Mouse (Mus musculus): ENCODE measurements at regions not wholly inside any gene's neighbourhood (a gene's known extent, or its start where the extent isn't known, plus 50 kb on each side); places are given as distances from the start of the nearest gene placed in this dataset.

- ATAC-seq (ENCODE audit: insufficient read depth) (no peak), DNase-seq (ENCODE audit: low read depth in 3 of 3, low spot score in 3 of 3) (no peak)
- Histone ChIP-seq H3K27ac (no peak overlapping the region), H3K36me3 (replicated peaks; ENCODE audit: control insufficient read depth, insufficient read depth, low read depth) (no peaks in the 10 kb centered on the region), H3K27me3 (ENCODE audit: control insufficient read depth, insufficient read depth, low read length) (no peaks in the 10 kb centered on the region), H3K4me3 (ENCODE audit: insufficient read depth in 1 of 2, low read depth in 2 of 2, low read length in 2 of 2) (no peak overlapping the region), H3K9me3 (ENCODE audit: control insufficient read depth, low read length) (no peaks in the 10 kb centered on the region), H3K4me1 (replicated peaks; ENCODE audit: control insufficient read depth in 2 of 2, insufficient read depth in 2 of 2, low read length in 1 of 2) (no peaks in the 10 kb centered on the region), H3K4me2 (ENCODE audit: low read depth) (no peak overlapping the region), H3K9ac (replicated peaks) (no peak overlapping the region)
- WGBS (ENCODE audit: insufficient replicate concordance), result 63% methylated on average over 10 of the region's 10 CpGs
- no peak for TF ChIP-seq EP300 (IDR thresholded peaks at IDR 0.05; ENCODE audit: low read depth)
- TF ChIP-seq CTCF (IDR thresholded peaks at IDR 0.05; ENCODE audit: low read depth), result no peak
Observed at GRCm38 (mm10) chr13:31408439-31409122, 147.4 kb upstream of the Foxq1 start.

GRCm38 (mm10) chr13:31409123-31409513 is 146.8 kb upstream of the Foxq1 start:
- H3K4me3 ChIP-seq (ENCODE audit: insufficient read depth in 1 of 2, low read depth in 2 of 2, low read length in 2 of 2), result no peak overlapping the region
- no peaks in the 10 kb centered on the region for H3K9me3 ChIP-seq (ENCODE audit: control insufficient read depth, low read length)
- H3K27me3 ChIP-seq (ENCODE audit: control insufficient read depth, insufficient read depth, low read length), result no peaks in the 10 kb centered on the region
- H3K4me1 ChIP-seq (replicated peaks; ENCODE audit: control insufficient read depth in 2 of 2, insufficient read depth in 2 of 2, low read length in 1 of 2), result no peaks in the 10 kb centered on the region
- H3K9ac ChIP-seq (replicated peaks), result no peak overlapping the region
- ATAC-seq (ENCODE audit: insufficient read depth) (no peak), DNase-seq (ENCODE audit: low read depth in 3 of 3, low spot score in 3 of 3) (no peak)
- no peak for TF ChIP-seq EP300 (IDR thresholded peaks at IDR 0.05; ENCODE audit: low read depth)
- no peak for TF ChIP-seq CTCF (IDR thresholded peaks at IDR 0.05; ENCODE audit: low read depth)
- WGBS (ENCODE audit: insufficient replicate concordance), result 54% methylated on average over 2 of the region's 2 CpGs
- H3K27ac ChIP-seq, result no peak overlapping the region
- no peaks in the 10 kb centered on the region for H3K36me3 ChIP-seq (replicated peaks; ENCODE audit: control insufficient read depth, insufficient read depth, low read depth)
- no peak overlapping the region for H3K4me2 ChIP-seq (ENCODE audit: low read depth)

- Histone ChIP-seq H3K9me3 (ENCODE audit: control insufficient read depth, low read length) (no peaks in the 10 kb centered on the region), H3K27me3 (ENCODE audit: control insufficient read depth, insufficient read depth, low read length) (no peaks in the 10 kb centered on the region), H3K36me3 (replicated peaks; ENCODE audit: control insufficient read depth, insufficient read depth, low read depth) (no peaks in the 10 kb centered on the region), H3K4me1 (replicated peaks; ENCODE audit: control insufficient read depth in 2 of 2, insufficient read depth in 2 of 2, low read length in 1 of 2) (no peaks in the 10 kb centered on the region), H3K4me3 (ENCODE audit: insufficient read depth in 1 of 2, low read depth in 2 of 2, low read length in 2 of 2) (no peak overlapping the region), H3K9ac (replicated peaks) (no peak overlapping the region), H3K27ac (no peak overlapping the region), H3K4me2 (ENCODE audit: low read depth) (no peak overlapping the region)
- DNase-seq (ENCODE audit: low read depth in 3 of 3, low spot score in 3 of 3) (no peak), ATAC-seq (ENCODE audit: insufficient read depth) (no peak)
- TF ChIP-seq CTCF (IDR thresholded peaks at IDR 0.05; ENCODE audit: low read depth) (no peak), EP300 (IDR thresholded peaks at IDR 0.05; ENCODE audit: low read depth) (no peak)
- 73% methylated on average over 5 of the region's 5 CpGs for WGBS (ENCODE audit: insufficient replicate concordance)
Observed at GRCm38 (mm10) chr13:31421556-31421955, 134.4 kb upstream of the Foxq1 start.

GRCm38 (mm10) chr13:31423599-31423998 is 132.3 kb upstream of the Foxq1 start:
- H3K4me1 ChIP-seq (replicated peaks; ENCODE audit: control insufficient read depth in 2 of 2, insufficient read depth in 2 of 2, low read length in 1 of 2), result no peaks in the 10 kb centered on the region
- no peaks in the 10 kb centered on the region for H3K9me3 ChIP-seq (ENCODE audit: control insufficient read depth, low read length)
- TF ChIP-seq EP300 (IDR thresholded peaks at IDR 0.05; ENCODE audit: low read depth) (no peak), CTCF (IDR thresholded peaks at IDR 0.05; ENCODE audit: low read depth) (no peak)
- H3K9ac ChIP-seq (replicated peaks), result no peak overlapping the region
- no peak for DNase-seq (ENCODE audit: low read depth in 3 of 3, low spot score in 3 of 3)
- H3K4me2 ChIP-seq (ENCODE audit: low read depth), result no peak overlapping the region
- H3K36me3 ChIP-seq (replicated peaks; ENCODE audit: control insufficient read depth, insufficient read depth, low read depth), result no peaks in the 10 kb centered on the region
- H3K27ac ChIP-seq, result no peak overlapping the region
- WGBS (ENCODE audit: insufficient replicate concordance), result 73% methylated on average over 3 of the region's 3 CpGs
- no peaks in the 10 kb centered on the region for H3K27me3 ChIP-seq (ENCODE audit: control insufficient read depth, insufficient read depth, low read length)
- H3K4me3 ChIP-seq (ENCODE audit: insufficient read depth in 1 of 2, low read depth in 2 of 2, low read length in 2 of 2), result no peak overlapping the region
- no peak for ATAC-seq (ENCODE audit: insufficient read depth)

- no peak for ATAC-seq (ENCODE audit: insufficient read depth)
Observed at GRCm38 (mm10) chr13:31425825-31426500, 130.0 kb upstream of the Foxq1 start.

More at GRCm38 (mm10) chr13:31425825-31426500, 130.0 kb upstream of the Foxq1 start:
- DNase-seq (ENCODE audit: low read depth in 3 of 3, low spot score in 3 of 3), result no peak
- Histone ChIP-seq H3K36me3 (replicated peaks; ENCODE audit: control insufficient read depth, insufficient read depth, low read depth) (no peaks in the 10 kb centered on the region), H3K27me3 (ENCODE audit: control insufficient read depth, insufficient read depth, low read length) (no peaks in the 10 kb centered on the region), H3K4me1 (replicated peaks; ENCODE audit: control insufficient read depth in 2 of 2, insufficient read depth in 2 of 2, low read length in 1 of 2) (no peaks in the 10 kb centered on the region), H3K4me2 (ENCODE audit: low read depth) (no peak overlapping the region), H3K4me3 (ENCODE audit: insufficient read depth in 1 of 2, low read depth in 2 of 2, low read length in 2 of 2) (no peak overlapping the region), H3K9me3 (ENCODE audit: control insufficient read depth, low read length) (no peaks in the 10 kb centered on the region), H3K9ac (replicated peaks) (no peak overlapping the region), H3K27ac (no peak overlapping the region)
- WGBS (ENCODE audit: insufficient replicate concordance), result 37% methylated on average over 7 of the region's 7 CpGs
- TF ChIP-seq CTCF (IDR thresholded peaks at IDR 0.05; ENCODE audit: low read depth) (no peak), EP300 (IDR thresholded peaks at IDR 0.05; ENCODE audit: low read depth) (no peak)
